Mouse (Mus musculus) heart, postnatal 25 days (tissue): ENCODE results near the gene Tsg101. TPM values are rescaled to one million over a fixed set of nuclear protein-coding genes. Genes with fewer than 3 reads are reported as not detected.

Source experiments
- DNase-seq: peaks from one replicate; pipeline ENCODE4 v3.0.0; 2022; ENCODE audit warnings: low spot score
- intact Hi-C: fragments of 180-260 bp; cut with DNase I; formaldehyde crosslinking; loops from one replicate; pipeline ENCODE4 v1.15.1; 2025
- total RNA-seq, 2 experiments: library from RNA; stranded (reverse); gene quantifications; 2 replicates each; pipeline ENCODE4 v1.2.3; 2021

Gene Tsg101
- total RNA-seq, 2 experiments from 2014 or later: 62.1 to 64.8 TPM

DNA sequence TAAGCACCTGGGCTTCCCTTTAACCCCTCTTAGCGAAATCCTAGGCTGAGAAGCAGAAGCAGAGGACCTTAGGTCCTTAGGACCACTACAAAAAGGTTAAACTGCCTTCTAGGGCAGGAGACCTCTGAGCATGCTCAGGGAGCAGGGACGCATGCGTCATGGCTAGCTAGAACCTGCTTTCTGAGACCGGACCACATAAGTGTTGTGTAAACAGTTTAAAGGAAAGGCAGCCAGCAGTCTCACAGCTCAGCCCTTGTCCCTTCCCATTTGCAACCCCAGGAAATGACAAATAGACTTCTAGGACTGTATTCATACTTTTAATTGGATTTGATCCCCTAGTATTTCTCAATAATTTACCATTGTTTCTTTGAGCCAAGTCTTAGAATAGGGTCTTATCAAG, 79.4 kb downstream of the Tsg101 start:
- no peak for DNase-seq
- intact Hi-C loops: loop anchor here (5.0 kb wide), 1 partner anchor 117 kb away; the partner anchor contains the start of gene Uevld

DNA sequence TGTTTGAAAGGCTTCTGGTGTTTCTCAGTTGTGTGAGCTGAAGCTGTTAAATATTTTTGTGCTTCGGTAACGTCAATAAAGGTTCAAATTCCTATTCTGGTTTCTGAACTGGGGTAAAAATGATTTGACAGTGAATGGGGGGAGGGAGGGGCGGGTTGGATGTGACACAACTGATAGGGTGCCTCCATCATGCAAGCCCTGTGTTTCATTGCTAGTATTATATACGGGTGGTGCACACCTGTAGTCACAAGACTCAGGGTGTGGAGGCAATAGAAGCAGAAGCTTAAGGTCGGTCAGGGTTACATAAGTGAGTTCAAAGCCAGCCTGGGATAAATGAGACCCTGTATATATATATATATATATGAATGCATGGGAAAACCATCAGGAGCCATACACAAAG, 79.9 kb downstream of the Tsg101 start:
- intact Hi-C loops: loop anchor here (5.0 kb wide), 1 partner anchor 117 kb away; the partner anchor contains the start of gene Uevld
- DNase-seq: no peak

DNA sequence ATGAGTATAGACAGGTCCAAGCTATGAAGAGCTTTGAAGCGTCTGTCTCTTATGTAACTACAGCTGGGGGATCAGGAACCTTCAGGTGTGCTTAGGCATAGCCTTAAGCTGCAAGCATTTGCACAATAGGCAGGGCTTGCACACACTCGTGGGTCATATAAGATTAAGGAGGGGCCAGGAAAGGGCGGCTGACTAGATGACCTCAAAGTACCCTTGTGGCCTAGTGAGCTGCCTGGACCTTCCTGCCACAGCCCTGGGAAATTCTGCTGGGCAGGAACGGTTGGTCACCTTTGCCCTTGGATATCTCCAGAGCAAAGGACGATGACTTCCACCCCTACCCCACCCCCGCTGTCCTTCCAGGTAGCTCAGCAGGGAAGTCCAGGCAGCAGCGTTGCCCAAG, 80.3 kb downstream of the Tsg101 start:
- intact Hi-C loops: no loop called here
- DNase-seq: no peak

Other genes with a start within 250 kb of the Tsg101 start
- not detected for gene Tph1, start 247.4 kb downstream of the Tsg101 start, total RNA-seq
- gene Saal1, start 209.3 kb downstream of the Tsg101 start, total RNA-seq: 1 to 10 TPM; 4.1 to 4.7 TPM
- gene Saa3, start 204.3 kb downstream of the Tsg101 start, total RNA-seq: 1 to 10 TPM in 1 of 2 experiments, under 1 TPM in 1; 0.53 to 2.4 TPM
- gene Saa4, start 187.4 kb downstream of the Tsg101 start, total RNA-seq: not detected
- not detected for gene Saa1, start 177.0 kb downstream of the Tsg101 start, total RNA-seq
- gene Saa2, start 168.2 kb downstream of the Tsg101 start, total RNA-seq: not detected
- gene Hps5, start 123.9 kb downstream of the Tsg101 start, total RNA-seq: 10 to 100 TPM in 1 of 2 experiments, 1 to 10 TPM in 1; 8.6 to 10.5 TPM
- gene Gtf2h1, start 123.9 kb downstream of the Tsg101 start, total RNA-seq: 10 to 100 TPM; 15.7 to 16.9 TPM
- 100 to 1,000 TPM; 799 to 856 TPM for gene Ldha, start 78.5 kb downstream of the Tsg101 start, total RNA-seq
- not detected for gene Ldhc, start 58.8 kb downstream of the Tsg101 start, total RNA-seq
- 10 to 100 TPM in 1 of 2 experiments, 1 to 10 TPM in 1; 8.2 to 10.8 TPM for gene Uevld, start 38.6 kb upstream of the Tsg101 start, total RNA-seq
- not detected for gene Gm9999, start 63.6 kb upstream of the Tsg101 start, total RNA-seq
- gene Spty2d1, start 88.4 kb upstream of the Tsg101 start, total RNA-seq: 1 to 10 TPM; 7.3 to 7.9 TPM
- 10 to 100 TPM; 23.7 to 31.8 TPM for gene Tmem86a, start 130.6 kb upstream of the Tsg101 start, total RNA-seq
- gene Ptpn5, start 213.7 kb upstream of the Tsg101 start, total RNA-seq: not detected